Mouse (Mus musculus) heart, embryonic 11.5 days (tissue): Measurements from ENCODE around the gene Elp5. TPM values are rescaled to one million over a fixed set of nuclear protein-coding genes. Genes with fewer than 3 reads are reported as not detected.
A peak's percentile ranks its signal among the peaks of the same experiment; 100 is the strongest.

Source experiments
- microRNA counts: library from miRNA; unstranded; fragments of <30 nt; microRNA quantifications from one replicate; lab custom pipeline; 2015
- microRNA-seq: library from miRNA; unstranded; fragments of <30 nt; microRNA quantifications from one replicate; pipeline ENCODE4, GENCODE M21; 2016; ENCODE audit warnings: borderline number of aligned reads
- polyA plus RNA-seq: library from polyadenylated mRNA; unstranded; fragments of >200 nt; fragmentation: Nextera tagmentation; extraction: Ambion mirVana; gene quantifications from 2 replicates; pipeline ENCODE4 v1.2.1, GENCODE M21; 2014

Gene Elp5
- polyA plus RNA-seq, 1 experiment from 2014 or later: 130 TPM

MicroRNA genes within 50 kb of the gene (microRNA counts, 519-probe panel; counts per million panel counts)
- microRNA mmu-miR-324-3p (lab: Ali Mortazavi, UCI) (32.2 counts per million), microRNA mmu-miR-324-5p (lab: Ali Mortazavi, UCI) (5,305 counts per million, percentile 57 among the panel's probes with 10 or more counts)

Small RNA genes within 50 kb of the gene (microRNA-seq; reads per million reads assigned to microRNA genes)
- gene Gm44349 (not detected), gene Mir324 (4,291 reads per million, percentile 92 among the genes with 10 or more reads in this experiment)

Other genes with a start within 250 kb of the Elp5 start
- 29.0 and 36.7 TPM in 2 replicates for gene Polr2a, start 223.9 kb downstream of the Elp5 start, polyA plus RNA-seq
- gene Slc35g3, start 220.5 kb downstream of the Elp5 start, polyA plus RNA-seq: 0.10 TPM in 1 of 2 replicates, not detected in the other
- gene Zbtb4, start 216.6 kb downstream of the Elp5 start, polyA plus RNA-seq: 2.1 and 3.1 TPM in 2 replicates
- 3.7 and 4.5 TPM in 2 replicates for gene Chrnb1, start 186.6 kb downstream of the Elp5 start, polyA plus RNA-seq
- gene Fgf11, start 180.7 kb downstream of the Elp5 start, polyA plus RNA-seq: 1.5 and 2.5 TPM in 2 replicates
- 1.1 and 1.5 TPM in 2 replicates for gene Tmem102, start 176.9 kb downstream of the Elp5 start, polyA plus RNA-seq
- gene Gm39566, start 167.2 kb downstream of the Elp5 start, polyA plus RNA-seq: not detected in 2 replicates
- gene Spem2, start 164.1 kb downstream of the Elp5 start, polyA plus RNA-seq: not detected in 2 replicates
- gene Spem1, start 160.3 kb downstream of the Elp5 start, polyA plus RNA-seq: not detected in 2 replicates
- 3.1 and 3.3 TPM in 2 replicates for gene Nlgn2, start 144.7 kb downstream of the Elp5 start, polyA plus RNA-seq
- 321 and 331 TPM in 2 replicates for gene Tmem256, start 144.0 kb downstream of the Elp5 start, polyA plus RNA-seq
- gene Plscr3, start 136.1 kb downstream of the Elp5 start, polyA plus RNA-seq: 65.9 and 75.2 TPM in 2 replicates
- 0.23 and 0.39 TPM in 2 replicates for gene Tnk1, start 123.8 kb downstream of the Elp5 start, polyA plus RNA-seq
- not detected in 2 replicates for gene Tmem95, start 104.5 kb downstream of the Elp5 start, polyA plus RNA-seq
- gene Kctd11, start 101.1 kb downstream of the Elp5 start, polyA plus RNA-seq: 3.3 and 3.8 TPM in 2 replicates
- 7.2 and 8.1 TPM in 2 replicates for gene Acap1, start 87.0 kb downstream of the Elp5 start, polyA plus RNA-seq
- 5.3 and 5.8 TPM in 2 replicates for gene 2810408A11Rik, start 81.5 kb downstream of the Elp5 start, polyA plus RNA-seq
- gene Neurl4, start 81.4 kb downstream of the Elp5 start, polyA plus RNA-seq: 9.3 and 10.8 TPM in 2 replicates
- gene Gps2, start 68.6 kb downstream of the Elp5 start, polyA plus RNA-seq: 53.2 and 62.2 TPM in 2 replicates
- 1,428 and 1,516 TPM in 2 replicates for gene Eif5a, start 60.6 kb downstream of the Elp5 start, polyA plus RNA-seq
- 1.5 and 4.3 TPM in 2 replicates for gene Ybx2, start 46.7 kb downstream of the Elp5 start, polyA plus RNA-seq
- gene Slc2a4, start 34.3 kb downstream of the Elp5 start, polyA plus RNA-seq: 22.0 and 22.8 TPM in 2 replicates
- gene Cldn7, start 17.7 kb downstream of the Elp5 start, polyA plus RNA-seq: 2.4 and 3.0 TPM in 2 replicates
- gene Ctdnep1, start 1.4 kb downstream of the Elp5 start, polyA plus RNA-seq: 20.3 and 22.2 TPM in 2 replicates
- gene Gabarap, start 8.6 kb upstream of the Elp5 start, polyA plus RNA-seq: 481 and 489 TPM in 2 replicates
- gene Phf23, start 13.3 kb upstream of the Elp5 start, polyA plus RNA-seq: 27.3 and 29.9 TPM in 2 replicates
- 18.6 and 18.9 TPM in 2 replicates for gene Dvl2, start 18.1 kb upstream of the Elp5 start, polyA plus RNA-seq
- gene Acadvl, start 32.9 kb upstream of the Elp5 start, polyA plus RNA-seq: 94.1 and 111 TPM in 2 replicates
- gene Dlg4, start 34.4 kb upstream of the Elp5 start, polyA plus RNA-seq: 10.2 and 10.4 TPM in 2 replicates
- gene Asgr1, start 71.6 kb upstream of the Elp5 start, polyA plus RNA-seq: 0.13 TPM in 1 of 2 replicates, not detected in the other
- gene Asgr2, start 110.1 kb upstream of the Elp5 start, polyA plus RNA-seq: 0.57 TPM in 1 of 2 replicates, not detected in the other
- gene Mgl2, start 147.8 kb upstream of the Elp5 start, polyA plus RNA-seq: 0.17 and 0.29 TPM in 2 replicates
- not detected in 2 replicates for gene Clec10a, start 173.7 kb upstream of the Elp5 start, polyA plus RNA-seq
- gene Slc16a11, start 230.2 kb upstream of the Elp5 start, polyA plus RNA-seq: 0.36 and 0.39 TPM in 2 replicates
- gene Slc16a13, start 238.5 kb upstream of the Elp5 start, polyA plus RNA-seq: 7.6 and 7.8 TPM in 2 replicates
- gene Bcl6b, start 247.3 kb upstream of the Elp5 start, polyA plus RNA-seq: 11.9 and 13.0 TPM in 2 replicates